Mouse (Mus musculus): ENCODE measurements around the gene Olfr374.

DNA sequence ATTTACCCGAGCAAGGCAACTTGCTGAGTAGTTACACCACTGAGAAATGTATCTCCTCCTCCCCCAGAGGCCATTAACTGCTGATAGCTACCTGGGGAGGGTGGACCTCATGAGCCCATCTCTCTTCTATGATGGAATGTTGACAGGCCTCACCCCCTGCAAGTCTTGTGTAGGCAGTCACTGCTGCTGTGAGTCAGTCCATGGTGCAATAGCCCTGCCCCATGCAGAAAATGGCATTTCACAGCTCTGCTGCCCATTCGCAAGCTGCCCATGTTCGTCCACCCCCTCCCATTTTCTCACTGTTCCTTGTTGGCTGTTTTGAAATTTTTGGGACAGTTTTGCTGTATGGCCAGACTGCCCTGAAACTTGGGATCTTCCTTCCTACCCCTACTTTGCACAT, 38.7 kb downstream of the Olfr374 start:
- TF ChIP-seq POLR2AphosphoS5 (IDR thresholded peaks at IDR 0.05; ENCODE audit: insufficient replicate concordance, low read depth, low read length) (no peak), TAL1 (conservative IDR thresholded peaks at IDR 0.05; ENCODE audit: low read depth, low read length) (no peak), CTCF (IDR thresholded peaks at IDR 0.05; ENCODE audit: low read depth, low read length) (no peak)

Data from G1E (cell line).